Comparison of ENCODE assay signal across 9 mouse cellular contexts in genomic region chr13:89889074-89889473, GRCm38 (mm10).
DNase-seq lines count a peak whose midpoint lies in the region; ATAC-seq and TF ChIP-seq lines count a peak whose summit lies in the region.
"Had no signal": no experiment of that assay in that cellular context is flagged by ENCODE, and none has a peak within 500 bp of the region (broad histone marks: within the 10 kb centered on the region; RNA-seq: fewer than 3 reads in every experiment).

No protein-coding gene starts in this region.

- intact Hi-C loops in heart, postnatal 36 days (cut with DNase I), result no loop called here

- DNase-seq in layer of hippocampus, adult 9-11 months, result peak; percentile 46
- no peak for DNase-seq in layer of hippocampus, postnatal 10 days (ENCODE audit: low spot score in 2 of 2)
- peak; percentile 20 to 23 for DNase-seq in adrenal gland, adult 18-20 months (ENCODE audit: low spot score in 2 of 2)
- DNase-seq in heart, postnatal 36 days, result peak; percentile 21 to 33
- DNase-seq in thymus, postnatal 36 days, result no peak
- DNase-seq in hindbrain, embryonic 14.5 days (ENCODE audit: low spot score), result no peak
- no peak for DNase-seq in cerebellum, adult 2 months

- H3K9ac ChIP-seq in hindbrain, embryonic 14.5 days, result no peak overlapping the region
- H3K9ac ChIP-seq: limb, embryonic 12.5 days had no signal

- 66% methylated on average over 5 of the region's 5 CpGs for WGBS in hindbrain, embryonic 14.5 days
- 82% methylated on average over 5 of the region's 5 CpGs for WGBS in cerebellum, adult 2 months

- H3K4me2 ChIP-seq in hindbrain, embryonic 14.5 days (replicated peaks), result no peak overlapping the region
- H3K4me2 ChIP-seq: limb, embryonic 12.5 days had no signal

- H3K9me3 ChIP-seq in hindbrain, embryonic 14.5 days (ENCODE audit: control insufficient read depth, low read length), result no peaks in the 10 kb centered on the region
- H3K9me3 ChIP-seq: limb, embryonic 12.5 days had no signal

- H3K4me3 ChIP-seq in hindbrain, embryonic 14.5 days (replicated peaks; ENCODE audit: low read length), result no peak overlapping the region
- H3K4me3 ChIP-seq in cerebellum, adult 2 months (replicated peaks; ENCODE audit: insufficient read depth, low read depth, low read length), result no peak overlapping the region
- H3K4me3 ChIP-seq: limb, embryonic 12.5 days had no signal

- no peaks in the 10 kb centered on the region for H3K27me3 ChIP-seq in hindbrain, embryonic 14.5 days (ENCODE audit: control insufficient read depth, insufficient read depth, low read length)
- no peaks in the 10 kb centered on the region for H3K27me3 ChIP-seq in cerebellum, adult 2 months (ENCODE audit: control insufficient read depth, insufficient read depth, low read length)
- H3K27me3 ChIP-seq: limb, embryonic 12.5 days had no signal

- TF ChIP-seq POLR2A in cerebellum, adult 2 months (IDR thresholded peaks at IDR 0.05; ENCODE audit: borderline replicate concordance, insufficient read depth, low read length), result no peak

- H3K4me1 ChIP-seq in hindbrain, embryonic 14.5 days (replicated peaks; ENCODE audit: control insufficient read depth, insufficient read depth, low read length), result no peaks in the 10 kb centered on the region
- H3K4me1 ChIP-seq in cerebellum, adult 2 months (ENCODE audit: control insufficient read depth, insufficient read depth, low read length), result no peaks in the 10 kb centered on the region
- H3K4me1 ChIP-seq: limb, embryonic 12.5 days had no signal

- peak; percentile 98 for ATAC-seq in megakaryocyte-erythroid progenitor cell, adult 5-6 weeks (replicated peaks; ENCODE audit: low FRiP score, low TSS enrichment, poor library complexity, severe bottlenecking)
- no peak for ATAC-seq in hindbrain, embryonic 14.5 days (ENCODE audit: low FRiP score)

- H3K36me3 ChIP-seq in hindbrain, embryonic 14.5 days (replicated peaks; ENCODE audit: control insufficient read depth, insufficient read depth), result no peaks in the 10 kb centered on the region
- H3K36me3 ChIP-seq: limb, embryonic 12.5 days had no signal

- TF ChIP-seq CTCF in cerebellum, adult 2 months (IDR thresholded peaks at IDR 0.05; ENCODE audit: borderline replicate concordance, insufficient read depth, low read depth, low read length), result no peak

- no peak overlapping the region for H3K27ac ChIP-seq in hindbrain, embryonic 14.5 days
- no peak overlapping the region for H3K27ac ChIP-seq in cerebellum, adult 2 months (ENCODE audit: insufficient read depth, low read length)
- H3K27ac ChIP-seq: limb, embryonic 12.5 days had no signal

Comparison
In these comparisons a context has a peak if more than half of its experiments do, and no peak if none do; other contexts are left out.
1. DNase-seq: peak in layer of hippocampus, adult 9-11 months (single experiment), adrenal gland, adult 18-20 months (2 of 2) and heart, postnatal 36 days (2 of 2); none in layer of hippocampus, postnatal 10 days (0 of 2), thymus, postnatal 36 days (0 of 2), hindbrain, embryonic 14.5 days (single experiment) and cerebellum, adult 2 months (0 of 2).